Mouse (Mus musculus) heart, embryonic 11.5 days (tissue): ENCODE measurements around the gene Pde4c. TPM values are rescaled to one million over a fixed set of nuclear protein-coding genes. Genes with fewer than 3 reads are reported as not detected.
A peak's percentile ranks its signal among the peaks of the same experiment; 100 is the strongest.

Experiments used
- ATAC-seq: fragments of 200-750 bp; cut with Nextera tagmentation; replicated peaks from 2 replicates; pipeline ENCODE4 v1.8.0; 2017; ENCODE audit warnings: moderate library complexity; ENCODE audit not compliant: insufficient number of reproducible peaks, low FRiP score, low TSS enrichment
- H3K27ac ChIP-seq: fragments of 300-500 bp; sonication (generic); 2 replicates; pipeline ENCODE4 v1.5.1; 2014; ENCODE audit warnings: mild to moderate bottlenecking, low read depth, low read length
- H3K27me3 ChIP-seq: fragments of 300-500 bp; sonication (generic); 2 replicates; pipeline ENCODE4 v1.6.1; 2014; ENCODE audit warnings: mild to moderate bottlenecking, low read length, mixed read lengths; ENCODE audit not compliant: control insufficient read depth, insufficient read depth
- H3K36me3 ChIP-seq: fragments of 300-500 bp; sonication (generic); 2 replicates; pipeline ENCODE4 v1.6.1; 2014; ENCODE audit warnings: mild to moderate bottlenecking, low read length, moderate library complexity, mixed read lengths; ENCODE audit not compliant: control insufficient read depth, insufficient read depth
- H3K4me1 ChIP-seq: fragments of 300-500 bp; sonication (generic); 2 replicates; pipeline ENCODE4 v1.6.1; 2014; ENCODE audit warnings: low read length; ENCODE audit not compliant: control insufficient read depth, insufficient read depth
- H3K4me2 ChIP-seq: fragments of 300-500 bp; sonication (generic); 2 replicates; pipeline ENCODE4 v1.6.1; 2014; ENCODE audit warnings: mild to moderate bottlenecking, moderate library complexity
- H3K4me3 ChIP-seq: fragments of 300-500 bp; sonication (generic); 2 replicates; pipeline ENCODE4 v1.5.1; 2014; ENCODE audit warnings: low read depth, low read length
- H3K9ac ChIP-seq: fragments of 300-500 bp; sonication (generic); 2 replicates; pipeline ENCODE4 v1.6.1; 2014; ENCODE audit warnings: mild to moderate bottlenecking, low read depth, low read length, moderate library complexity
- H3K9me3 ChIP-seq: fragments of 300-500 bp; sonication (generic); replicated peaks from 2 replicates; pipeline ENCODE4 v1.6.1; 2016; ENCODE audit warnings: low read length; ENCODE audit not compliant: control insufficient read depth
- WGBS: fragments of 180-500 bp; shearing (Covaris S2); extraction: QIAGEN DNeasy Blood & Tissue Kit; methylation state at CpG from one replicate; pipeline ENCODE4 v1.1.7; 2014; ENCODE audit not compliant: insufficient replicate concordance; 5-methylcytosine and 5-hydroxymethylcytosine counted together
- polyA plus RNA-seq: library from polyadenylated mRNA; unstranded; fragments of >200 nt; fragmentation: Nextera tagmentation; extraction: Ambion mirVana; gene quantifications from 2 replicates; pipeline ENCODE4 v1.2.1, GENCODE M21; 2014

Pde4c gene
- polyA plus RNA-seq, 1 experiment from 2014 or later, result not detected

- Histone ChIP-seq H3K36me3 (peaks cover 12% of the 10 kb centered on the region), H3K9ac (no peak overlapping the region), H3K9me3 (no peaks in the 10 kb centered on the region), H3K27me3 (no peaks in the 10 kb centered on the region), H3K4me2 (no peak overlapping the region), H3K27ac (no peak overlapping the region; the same call in 1 of the 2 replicates), H3K4me1 (peaks cover 14% of the 10 kb centered on the region), H3K4me3 (no peak overlapping the region)
- 67% methylated on average over 3 of the region's 3 CpGs for WGBS
- ATAC-seq, result no peak
These were observed 42.1 kb upstream of the Pde4c start for GRCm38 (mm10) chr8:70681410-70681809.

GRCm38 (mm10) chr8:70682193-70682592 lies 41.3 kb upstream of the Pde4c start:
- ATAC-seq, result peak; percentile 58
- WGBS, result 2% methylated on average over 19 of the region's 19 CpGs
- H3K36me3 ChIP-seq, result peaks cover 12% of the 10 kb centered on the region
- 0 out of 2 replicates have a peak overlapping the region, but pooled peaks have one; percentile 1 for H3K4me3 ChIP-seq
- H3K4me1 ChIP-seq, result peaks cover 14% of the 10 kb centered on the region
- H3K9me3 ChIP-seq, result no peaks in the 10 kb centered on the region
- H3K27me3 ChIP-seq, result no peaks in the 10 kb centered on the region
- peak overlapping the region; percentile 90 for H3K27ac ChIP-seq
- peak overlapping the region; percentile 70 for H3K9ac ChIP-seq
- peak overlapping the region; percentile 47 for H3K4me2 ChIP-seq

GRCm38 (mm10) chr8:70682692-70683091 lies 40.8 kb upstream of the Pde4c start:
- WGBS, result 73% methylated on average over 3 of the region's 3 CpGs
- no peaks in the 10 kb centered on the region for H3K9me3 ChIP-seq
- peaks cover 12% of the 10 kb centered on the region for H3K36me3 ChIP-seq
- peaks cover 14% of the 10 kb centered on the region for H3K4me1 ChIP-seq
- peak overlapping the region; percentile 47 for H3K4me2 ChIP-seq
- 0 out of 2 replicates have a peak overlapping the region, but pooled peaks have one; percentile 1 for H3K4me3 ChIP-seq
- no peak for ATAC-seq
- H3K27me3 ChIP-seq, result no peaks in the 10 kb centered on the region
- peak overlapping the region; percentile 70 for H3K9ac ChIP-seq
- peak overlapping the region; percentile 90 for H3K27ac ChIP-seq

GRCm38 (mm10) chr8:70684291-70684690 lies 39.2 kb upstream of the Pde4c start:
- no peaks in the 10 kb centered on the region for H3K27me3 ChIP-seq
- H3K9ac ChIP-seq, result no peak overlapping the region
- no peak overlapping the region for H3K27ac ChIP-seq
- H3K9me3 ChIP-seq, result no peaks in the 10 kb centered on the region
- no peak overlapping the region for H3K4me3 ChIP-seq
- 52% methylated on average over 7 of the region's 7 CpGs for WGBS
- ATAC-seq, result no peak
- no peak overlapping the region for H3K4me2 ChIP-seq
- peaks cover 14% of the 10 kb centered on the region for H3K4me1 ChIP-seq
- peaks cover 4% of the 10 kb centered on the region; the same call in 1 of the 2 replicates for H3K36me3 ChIP-seq

- ATAC-seq, result no peak
- H3K4me2 ChIP-seq, result no peak overlapping the region
- H3K36me3 ChIP-seq, result no peaks in the 10 kb centered on the region
- H3K9me3 ChIP-seq, result no peaks in the 10 kb centered on the region
- no peak overlapping the region for H3K9ac ChIP-seq
- H3K4me1 ChIP-seq, result peaks cover 13% of the 10 kb centered on the region
- no peak overlapping the region for H3K4me3 ChIP-seq
- H3K27ac ChIP-seq, result no peak overlapping the region
- WGBS, result 78% methylated on average over 8 of the region's 8 CpGs
- H3K27me3 ChIP-seq, result no peaks in the 10 kb centered on the region
These were observed 35.9 kb upstream of the Pde4c start for GRCm38 (mm10) chr8:70687576-70687975.

- H3K27me3 ChIP-seq, result no peaks in the 10 kb centered on the region
- no peak overlapping the region for H3K4me3 ChIP-seq
- no peak overlapping the region for H3K4me2 ChIP-seq
- peaks cover 9% of the 10 kb centered on the region for H3K4me1 ChIP-seq
- H3K9me3 ChIP-seq, result no peaks in the 10 kb centered on the region
- no peaks in the 10 kb centered on the region for H3K36me3 ChIP-seq
- no peak overlapping the region for H3K9ac ChIP-seq
- no peak for ATAC-seq
- WGBS, result 78% methylated on average over 3 of the region's 3 CpGs
- no peak overlapping the region for H3K27ac ChIP-seq
These were observed 35.4 kb upstream of the Pde4c start for GRCm38 (mm10) chr8:70688136-70688535.

GRCm38 (mm10) chr8:70689892-70690390 lies 33.6 kb upstream of the Pde4c start:
- Histone ChIP-seq H3K4me1 (peaks cover 9% of the 10 kb centered on the region), H3K9me3 (no peaks in the 10 kb centered on the region), H3K4me3 (no peak overlapping the region), H3K27me3 (no peaks in the 10 kb centered on the region), H3K36me3 (no peaks in the 10 kb centered on the region), H3K27ac (no peak overlapping the region), H3K9ac (0 out of 2 replicates have a peak overlapping the region, but pooled peaks have one; percentile 28), H3K4me2 (no peak overlapping the region)
- no peak for ATAC-seq
- 77% methylated on average over 5 of the region's 5 CpGs for WGBS

GRCm38 (mm10) chr8:70691230-70691629 lies 32.3 kb upstream of the Pde4c start:
- peak overlapping the region; percentile 70 for H3K4me2 ChIP-seq
- H3K27ac ChIP-seq, result peak overlapping the region; percentile 57; the same call in 1 of the 2 replicates
- H3K4me1 ChIP-seq, result peaks cover 22% of the 10 kb centered on the region
- no peaks in the 10 kb centered on the region for H3K36me3 ChIP-seq
- H3K9ac ChIP-seq, result peak overlapping the region; percentile 70
- WGBS, result 65% methylated on average over 4 of the region's 4 CpGs
- no peaks in the 10 kb centered on the region for H3K27me3 ChIP-seq
- no peak for ATAC-seq
- no peaks in the 10 kb centered on the region for H3K9me3 ChIP-seq
- H3K4me3 ChIP-seq, result peak overlapping the region; percentile 27; the same call in 1 of the 2 replicates

- WGBS, result 2% methylated on average over 17 of the region's 20 CpGs
- H3K4me2 ChIP-seq, result peak overlapping the region; percentile 70
- peak; percentile 27; the same call in 1 of the 2 replicates for ATAC-seq
- no peaks in the 10 kb centered on the region for H3K27me3 ChIP-seq
- peak overlapping the region; percentile 66 for H3K27ac ChIP-seq
- peak overlapping the region; percentile 70 for H3K9ac ChIP-seq
- H3K36me3 ChIP-seq, result no peaks in the 10 kb centered on the region
- peak overlapping the region; percentile 27 for H3K4me3 ChIP-seq
- H3K4me1 ChIP-seq, result peaks cover 26% of the 10 kb centered on the region
- no peaks in the 10 kb centered on the region for H3K9me3 ChIP-seq
These were observed 31.7 kb upstream of the Pde4c start for GRCm38 (mm10) chr8:70691727-70692231.
